Mouse (Mus musculus) heart, adult 2 months (tissue): ENCODE measurements around the gene Cdc42se2.

Experiments used
- CTCF ChIP-seq: fragments of 200-600 bp; IDR thresholded peaks from 2 replicates; pipeline ENCODE4 v1.8.1; 2022; ENCODE audit warnings: antibody characterized with exemption, mild to moderate bottlenecking, moderate library complexity
- POLR2A ChIP-seq: fragments of 200-500 bp; IDR thresholded peaks from 2 replicates; pipeline ENCODE4 v1.6.1; 2011; ENCODE audit warnings: mild to moderate bottlenecking, low read depth, low read length, control low read depth; ENCODE audit not compliant: insufficient read depth

GRCm38 (mm10) chr11:54744231-54744630 lies 43.2 kb downstream of the Cdc42se2 start:
- no peak for TF ChIP-seq CTCF
- TF ChIP-seq POLR2A = no peak
